Mouse (Mus musculus): ENCODE measurements around the gene Slc7a14. TPM values are rescaled to one million over a fixed set of nuclear protein-coding genes. Genes with fewer than 3 reads are reported as not detected.

Slc7a14 gene
- total RNA-seq, 1 experiment: 0.18 TPM

DNA sequence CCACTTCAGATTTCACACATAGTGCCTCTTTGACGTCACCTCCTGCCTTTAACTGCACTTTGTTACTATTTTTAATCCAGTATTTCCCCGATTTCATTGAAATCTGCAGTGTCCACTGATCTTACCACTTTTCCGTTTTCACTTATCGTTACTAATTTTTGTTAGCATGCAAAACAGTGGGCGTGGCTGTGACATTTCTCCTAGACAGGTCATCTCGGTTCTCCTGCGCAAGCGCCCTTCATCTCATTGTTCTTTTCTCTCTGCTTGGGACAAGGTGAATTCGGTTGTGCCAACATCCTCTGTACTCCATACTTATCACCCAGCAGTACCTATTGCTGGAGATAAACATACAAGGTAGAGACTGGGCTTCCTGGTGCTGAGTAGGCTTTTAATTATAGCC lies 56.3 kb downstream of the Slc7a14 start:
- Histone ChIP-seq H3K4me3 (ENCODE audit: insufficient read depth in 1 of 2, low read depth in 1 of 2, low read length in 2 of 2, poor library complexity in 1 of 2, severe bottlenecking in 1 of 2) (no peak overlapping the region), H3K4me1 (ENCODE audit: control insufficient read depth in 2 of 2, insufficient read depth in 2 of 2, low read length in 2 of 2, poor library complexity in 1 of 2) (no peaks in the 10 kb centered on the region), H3K36me3 (ENCODE audit: control insufficient read depth, insufficient read depth, low read length, poor library complexity, severe bottlenecking) (no peaks in the 10 kb centered on the region), H3K9me3 (ENCODE audit: control insufficient read depth, insufficient read depth, low read depth, low read length) (no peaks in the 10 kb centered on the region), H3K9ac (ENCODE audit: insufficient read depth, low read depth, low read length, poor library complexity, severe bottlenecking) (no peak overlapping the region), H3K27ac (ENCODE audit: insufficient read depth, low read depth, low read length, poor library complexity, severe bottlenecking) (no peak overlapping the region)
- TF ChIP-seq MAFK (IDR thresholded peaks at IDR 0.05; ENCODE audit: insufficient read depth, low read depth, low read length) (no peak), CHD2 (IDR thresholded peaks at IDR 0.05; ENCODE audit: low read depth, low read length) (no peak), ZNF384 (IDR thresholded peaks at IDR 0.05; ENCODE audit: low read depth, low read length) (no peak), HCFC1 (IDR thresholded peaks at IDR 0.05; ENCODE audit: borderline replicate concordance, insufficient read depth, low read length) (no peak), ZC3H11A (IDR thresholded peaks at IDR 0.05; ENCODE audit: borderline replicate concordance, low read depth, low read length) (no peak)
- DNase-seq (ENCODE audit: low read depth, low spot score): no peak
- in situ Hi-C loops (cut with MboI; ENCODE audit: low sequenced_read_pairs in 2 of 2, unreplicated experiment in 2 of 2): no loop called here

GRCm38 (mm10) chr3:31252566-31252965 lies 57.6 kb downstream of the Slc7a14 start:
- H3K36me3 ChIP-seq (ENCODE audit: control insufficient read depth, insufficient read depth, low read length, poor library complexity, severe bottlenecking): no peaks in the 10 kb centered on the region
- in situ Hi-C loops (cut with MboI; ENCODE audit: low sequenced_read_pairs in 2 of 2, unreplicated experiment in 2 of 2): no loop called here
- no peak overlapping the region for H3K9ac ChIP-seq (ENCODE audit: insufficient read depth, low read depth, low read length, poor library complexity, severe bottlenecking)
- H3K4me1 ChIP-seq (ENCODE audit: control insufficient read depth in 2 of 2, insufficient read depth in 2 of 2, low read length in 2 of 2, poor library complexity in 1 of 2): no peaks in the 10 kb centered on the region
- no peak overlapping the region for H3K27ac ChIP-seq (ENCODE audit: insufficient read depth, low read depth, low read length, poor library complexity, severe bottlenecking)
- H3K9me3 ChIP-seq (ENCODE audit: control insufficient read depth, insufficient read depth, low read depth, low read length): no peaks in the 10 kb centered on the region
- no peak overlapping the region for H3K4me3 ChIP-seq (ENCODE audit: insufficient read depth in 1 of 2, low read depth in 1 of 2, low read length in 2 of 2, poor library complexity in 1 of 2, severe bottlenecking in 1 of 2)
- TF ChIP-seq ZC3H11A (IDR thresholded peaks at IDR 0.05; ENCODE audit: borderline replicate concordance, low read depth, low read length) (no peak), CHD2 (IDR thresholded peaks at IDR 0.05; ENCODE audit: low read depth, low read length) (no peak), MAFK (IDR thresholded peaks at IDR 0.05; ENCODE audit: insufficient read depth, low read depth, low read length) (no peak), HCFC1 (IDR thresholded peaks at IDR 0.05; ENCODE audit: borderline replicate concordance, insufficient read depth, low read length) (no peak), ZNF384 (IDR thresholded peaks at IDR 0.05; ENCODE audit: low read depth, low read length) (no peak)
- DNase-seq (ENCODE audit: low read depth, low spot score): no peak

- in situ Hi-C loops (cut with MboI; ENCODE audit: low sequenced_read_pairs in 2 of 2, unreplicated experiment in 2 of 2): no loop called here
- H3K9me3 ChIP-seq (ENCODE audit: control insufficient read depth, insufficient read depth, low read depth, low read length): no peaks in the 10 kb centered on the region
- DNase-seq (ENCODE audit: low read depth, low spot score): no peak
- H3K4me1 ChIP-seq (ENCODE audit: control insufficient read depth in 2 of 2, insufficient read depth in 2 of 2, low read length in 2 of 2, poor library complexity in 1 of 2): no peaks in the 10 kb centered on the region
- no peaks in the 10 kb centered on the region for H3K36me3 ChIP-seq (ENCODE audit: control insufficient read depth, insufficient read depth, low read length, poor library complexity, severe bottlenecking)
- TF ChIP-seq HCFC1 (IDR thresholded peaks at IDR 0.05; ENCODE audit: borderline replicate concordance, insufficient read depth, low read length): no peak
- no peak for TF ChIP-seq ZNF384 (IDR thresholded peaks at IDR 0.05; ENCODE audit: low read depth, low read length)
- no peak for TF ChIP-seq CHD2 (IDR thresholded peaks at IDR 0.05; ENCODE audit: low read depth, low read length)
- no peak for TF ChIP-seq ZC3H11A (IDR thresholded peaks at IDR 0.05; ENCODE audit: borderline replicate concordance, low read depth, low read length)
- no peak overlapping the region for H3K9ac ChIP-seq (ENCODE audit: insufficient read depth, low read depth, low read length, poor library complexity, severe bottlenecking)
- H3K27ac ChIP-seq (ENCODE audit: insufficient read depth, low read depth, low read length, poor library complexity, severe bottlenecking): no peak overlapping the region
- H3K4me3 ChIP-seq (ENCODE audit: insufficient read depth in 1 of 2, low read depth in 1 of 2, low read length in 2 of 2, poor library complexity in 1 of 2, severe bottlenecking in 1 of 2): no peak overlapping the region
Measured at GRCm38 (mm10) chr3:31243478-31243877, 66.7 kb downstream of the Slc7a14 start.

DNA sequence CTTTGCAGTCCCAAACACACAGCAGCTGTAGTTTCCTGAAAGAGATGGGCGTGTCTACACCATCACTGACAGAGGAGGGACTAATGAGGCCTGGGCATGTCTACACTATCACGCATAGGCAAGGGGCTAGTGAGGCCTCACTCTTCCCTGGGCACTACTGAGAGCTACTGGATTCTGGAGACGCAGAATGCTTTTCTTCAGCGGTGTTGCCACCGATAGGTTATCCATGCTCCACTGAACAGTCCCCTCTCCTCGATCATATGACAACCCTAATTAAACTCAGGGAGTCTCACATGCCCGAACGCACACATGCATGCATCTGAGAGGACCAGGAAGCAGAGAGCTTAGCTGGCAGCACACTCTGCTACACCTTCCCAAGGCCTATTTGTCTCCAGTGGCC lies 69.3 kb downstream of the Slc7a14 start:
- H3K4me3 ChIP-seq (ENCODE audit: insufficient read depth in 1 of 2, low read depth in 1 of 2, low read length in 2 of 2, poor library complexity in 1 of 2, severe bottlenecking in 1 of 2): no peak overlapping the region
- H3K27ac ChIP-seq (ENCODE audit: insufficient read depth, low read depth, low read length, poor library complexity, severe bottlenecking): no peak overlapping the region
- no peak for DNase-seq (ENCODE audit: low read depth, low spot score)
- in situ Hi-C loops (cut with MboI; ENCODE audit: low sequenced_read_pairs in 2 of 2, unreplicated experiment in 2 of 2): no loop called here
- H3K36me3 ChIP-seq (ENCODE audit: control insufficient read depth, insufficient read depth, low read length, poor library complexity, severe bottlenecking): no peaks in the 10 kb centered on the region
- H3K9me3 ChIP-seq (ENCODE audit: control insufficient read depth, insufficient read depth, low read depth, low read length): no peaks in the 10 kb centered on the region
- no peak overlapping the region for H3K9ac ChIP-seq (ENCODE audit: insufficient read depth, low read depth, low read length, poor library complexity, severe bottlenecking)
- no peaks in the 10 kb centered on the region for H3K4me1 ChIP-seq (ENCODE audit: control insufficient read depth in 2 of 2, insufficient read depth in 2 of 2, low read length in 2 of 2, poor library complexity in 1 of 2)
- TF ChIP-seq ZC3H11A (IDR thresholded peaks at IDR 0.05; ENCODE audit: borderline replicate concordance, low read depth, low read length) (no peak), HCFC1 (IDR thresholded peaks at IDR 0.05; ENCODE audit: borderline replicate concordance, insufficient read depth, low read length) (no peak), MAFK (IDR thresholded peaks at IDR 0.05; ENCODE audit: insufficient read depth, low read depth, low read length) (no peak), CHD2 (IDR thresholded peaks at IDR 0.05; ENCODE audit: low read depth, low read length) (no peak), ZNF384 (IDR thresholded peaks at IDR 0.05; ENCODE audit: low read depth, low read length) (no peak)

DNA sequence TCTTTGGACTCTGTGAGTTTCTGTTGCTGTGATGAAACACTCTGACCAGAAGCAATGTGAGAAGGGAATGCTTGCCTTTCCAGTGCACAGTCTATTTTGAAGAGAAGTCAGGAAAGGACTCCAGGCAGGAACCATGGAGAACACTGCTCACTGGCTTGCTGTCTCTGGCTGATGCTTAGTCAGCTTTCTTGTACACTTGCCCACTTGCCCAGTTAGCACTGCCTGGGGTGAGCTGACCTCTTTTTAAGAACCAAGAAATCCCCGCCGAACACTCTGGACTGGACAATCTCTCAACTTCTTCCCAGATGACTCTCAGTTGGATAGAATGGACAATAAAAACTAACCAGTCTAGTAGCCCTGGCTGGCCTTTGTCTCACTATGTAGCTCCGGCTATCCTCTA lies 70.5 kb downstream of the Slc7a14 start:
- in situ Hi-C loops (cut with MboI; ENCODE audit: low sequenced_read_pairs in 2 of 2, unreplicated experiment in 2 of 2): no loop called here
- TF ChIP-seq ZNF384 (IDR thresholded peaks at IDR 0.05; ENCODE audit: low read depth, low read length) (no peak), HCFC1 (IDR thresholded peaks at IDR 0.05; ENCODE audit: borderline replicate concordance, insufficient read depth, low read length) (no peak)
- no peak for DNase-seq (ENCODE audit: low read depth, low spot score)
- Histone ChIP-seq H3K9me3 (ENCODE audit: control insufficient read depth, insufficient read depth, low read depth, low read length) (no peaks in the 10 kb centered on the region), H3K27ac (ENCODE audit: insufficient read depth, low read depth, low read length, poor library complexity, severe bottlenecking) (no peak overlapping the region), H3K36me3 (ENCODE audit: control insufficient read depth, insufficient read depth, low read length, poor library complexity, severe bottlenecking) (no peaks in the 10 kb centered on the region), H3K4me1 (ENCODE audit: control insufficient read depth in 2 of 2, insufficient read depth in 2 of 2, low read length in 2 of 2, poor library complexity in 1 of 2) (no peaks in the 10 kb centered on the region), H3K9ac (ENCODE audit: insufficient read depth, low read depth, low read length, poor library complexity, severe bottlenecking) (no peak overlapping the region), H3K4me3 (ENCODE audit: insufficient read depth in 1 of 2, low read depth in 1 of 2, low read length in 2 of 2, poor library complexity in 1 of 2, severe bottlenecking in 1 of 2) (no peak overlapping the region)
